Mouse (Mus musculus) A20 (cell line): ENCODE measurements around the gene Cebpa.
A peak's percentile ranks its signal among the peaks of the same experiment; 100 is the strongest.

Source experiments
- DNase-seq: peaks from one replicate; pipeline ENCODE4 v3.0.0-alpha.2; 2011; ENCODE audit warnings: low read depth, low spot score

Gene Cebpa

DNA sequence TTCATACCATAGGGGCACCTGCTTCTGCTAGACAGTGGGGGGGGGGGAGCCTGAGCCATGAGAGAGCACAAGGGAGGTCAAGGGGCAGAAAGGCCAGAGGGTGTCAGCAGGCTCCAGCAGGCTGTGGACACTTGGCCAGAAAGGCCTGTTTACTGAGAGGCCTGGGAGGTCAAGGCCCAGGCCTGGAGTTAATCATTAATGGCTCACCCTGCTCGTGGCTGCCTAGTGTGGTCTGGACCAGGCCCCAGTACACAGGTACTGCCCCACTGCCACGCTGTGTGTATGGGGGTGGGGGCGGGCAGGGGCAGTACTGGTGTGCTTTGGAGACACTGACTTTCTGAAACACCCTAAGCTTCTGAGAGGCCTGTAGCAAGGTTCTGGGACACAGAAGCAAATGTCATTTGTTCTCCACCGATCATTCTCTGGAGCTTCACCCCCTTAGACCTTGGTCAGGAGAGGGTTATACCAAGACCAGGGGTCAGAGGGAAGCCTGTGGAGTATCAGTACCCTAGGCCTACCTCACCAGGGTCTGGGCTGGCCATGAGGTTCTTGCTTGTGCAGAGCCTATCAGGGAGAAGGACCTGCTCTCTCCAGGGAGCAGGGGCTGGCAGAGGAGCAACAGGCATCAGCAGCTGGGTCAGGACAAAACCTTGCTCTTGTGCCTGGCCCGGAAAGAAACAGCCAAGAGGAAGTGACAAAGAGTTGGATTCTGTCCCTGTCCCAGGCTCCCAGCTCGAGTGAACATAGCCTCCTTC is 24.9 kb downstream of the Cebpa start:
- DNase-seq: no peak

DNA sequence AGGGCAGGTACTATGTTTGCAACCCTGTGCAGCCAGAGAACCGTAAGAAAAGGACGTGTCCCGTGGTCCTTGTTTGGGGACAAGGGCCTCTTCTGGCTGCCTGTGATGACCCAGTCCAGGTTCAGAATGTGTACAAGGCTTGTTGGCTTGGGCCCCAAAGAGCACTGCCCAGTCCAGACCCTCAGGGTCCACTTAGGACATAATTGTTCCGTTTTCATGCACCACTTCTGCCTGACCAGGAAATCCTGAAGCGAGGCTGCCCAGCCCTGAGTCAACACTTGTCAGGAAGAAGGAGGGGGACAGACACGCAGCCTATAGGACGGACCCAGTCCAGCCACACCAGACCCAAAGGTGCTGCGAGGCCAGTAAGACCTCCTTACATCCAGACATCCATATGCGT is 26.0 kb downstream of the Cebpa start:
- DNase-seq: no peak

DNA sequence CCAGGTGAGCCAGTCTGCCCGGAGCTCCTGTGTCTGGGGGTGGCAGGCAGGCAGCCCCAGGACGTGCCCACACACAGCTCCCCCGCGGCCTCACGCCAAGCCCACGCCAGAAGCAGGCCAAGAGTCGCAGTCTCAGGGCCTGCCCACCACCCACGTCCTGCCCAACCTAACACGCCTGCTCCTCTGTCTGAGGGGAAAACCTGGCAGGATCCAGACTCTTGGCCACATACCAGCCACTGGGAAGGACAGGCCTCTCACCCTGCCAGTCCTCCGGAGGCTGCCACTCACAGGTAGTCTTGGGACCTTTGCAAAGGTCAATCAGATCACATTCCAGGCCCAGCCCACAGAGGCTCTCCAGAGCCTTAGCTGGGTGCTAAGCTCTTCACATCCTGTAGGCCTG is 27.2 kb downstream of the Cebpa start:
- DNase-seq: no peak

DNA sequence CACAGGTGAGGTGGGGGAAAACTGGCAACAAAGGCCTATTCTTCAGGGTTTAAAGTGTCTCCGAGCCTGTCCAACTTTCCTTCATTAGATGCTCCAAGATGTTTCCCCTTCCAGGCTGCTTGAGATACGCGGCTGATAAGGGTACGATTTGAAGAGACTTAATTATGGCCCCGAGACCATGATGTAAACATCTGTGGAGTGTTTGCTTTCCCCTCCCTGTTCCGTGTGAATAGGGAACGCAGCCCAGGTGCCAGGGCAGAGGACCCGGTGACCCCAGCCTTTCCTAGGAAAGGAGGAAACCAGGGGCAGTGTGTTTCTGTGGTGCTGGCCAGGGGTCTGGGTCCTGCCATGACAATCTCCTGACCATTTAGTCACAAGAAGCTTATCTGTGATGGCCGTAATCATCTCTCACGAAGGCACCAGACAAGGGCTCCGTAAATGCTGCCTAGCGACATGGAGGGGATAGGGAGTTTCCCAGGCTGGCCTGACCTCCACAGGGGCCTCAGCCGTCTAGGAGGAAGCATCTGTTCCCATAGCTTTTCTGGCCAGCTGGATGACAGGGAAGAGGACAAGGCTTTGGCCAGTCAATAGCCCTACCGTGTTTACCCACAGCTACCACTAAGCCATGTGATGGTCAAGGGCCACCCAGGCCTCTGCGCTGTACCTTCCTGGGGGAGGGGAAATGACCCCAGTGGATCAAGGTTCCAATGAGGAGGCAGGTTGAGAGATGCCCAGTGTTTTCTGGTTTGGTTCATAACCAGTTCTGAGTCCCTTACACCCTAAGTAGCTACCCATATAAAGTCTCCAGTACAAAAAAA is 30.7 kb downstream of the Cebpa start:
- DNase-seq: no peak

- DNase-seq: no peak
These were observed 31.8 kb downstream of the Cebpa start for GRCm38 (mm10) chr7:35150860-35151259.

DNA sequence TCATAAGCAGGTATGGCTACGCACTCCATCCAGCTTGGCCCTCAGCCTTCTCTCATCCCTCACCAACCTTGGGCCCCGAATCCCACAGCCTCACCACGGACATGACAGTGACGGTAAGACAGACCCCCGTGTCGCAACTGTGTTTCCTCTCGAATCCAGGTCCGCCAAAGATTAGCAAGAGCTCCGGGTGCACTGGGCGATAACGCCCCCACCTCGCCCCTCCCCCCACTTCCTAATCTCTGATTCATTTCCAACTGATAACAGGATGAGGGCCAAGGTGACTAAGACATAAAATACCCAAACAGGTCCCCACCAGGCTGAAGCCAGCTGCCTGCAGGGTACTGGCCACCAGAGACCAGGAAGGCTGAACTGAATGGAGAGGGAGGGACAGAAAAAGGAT is 35.4 kb downstream of the Cebpa start:
- DNase-seq: no peak

GRCm38 (mm10) chr7:35156561-35157477 is 37.7 kb downstream of the Cebpa start:
- peak; percentile 53 for DNase-seq

GRCm38 (mm10) chr7:35157512-35157911 is 38.4 kb downstream of the Cebpa start:
- DNase-seq: no peak

DNA sequence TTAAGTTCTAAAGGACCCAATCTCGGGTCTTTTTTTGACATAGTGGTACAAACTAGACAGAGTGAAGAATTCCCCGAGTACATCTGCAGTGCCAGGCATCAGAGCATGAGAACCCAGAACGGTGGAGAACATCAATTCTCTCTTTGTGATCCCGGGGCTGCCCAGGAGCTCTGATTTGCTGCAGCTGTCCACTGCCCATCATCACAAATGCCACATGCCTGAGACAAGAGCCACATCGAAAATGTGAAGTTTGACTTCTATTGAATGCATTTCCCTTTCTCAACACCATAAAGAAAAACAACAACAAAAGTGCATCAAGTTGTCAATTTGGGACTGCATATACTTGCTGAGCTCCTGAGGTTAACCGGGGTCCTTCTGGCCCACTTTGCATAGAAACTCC is 43.4 kb downstream of the Cebpa start:
- no peak for DNase-seq

- DNase-seq: no peak
These were observed 44.5 kb downstream of the Cebpa start for GRCm38 (mm10) chr7:35163600-35163999.

GRCm38 (mm10) chr7:35164131-35164530 is 45.0 kb downstream of the Cebpa start:
- DNase-seq: no peak

- DNase-seq: no peak
These were observed 47.9 kb downstream of the Cebpa start for GRCm38 (mm10) chr7:35166988-35167387.

DNA sequence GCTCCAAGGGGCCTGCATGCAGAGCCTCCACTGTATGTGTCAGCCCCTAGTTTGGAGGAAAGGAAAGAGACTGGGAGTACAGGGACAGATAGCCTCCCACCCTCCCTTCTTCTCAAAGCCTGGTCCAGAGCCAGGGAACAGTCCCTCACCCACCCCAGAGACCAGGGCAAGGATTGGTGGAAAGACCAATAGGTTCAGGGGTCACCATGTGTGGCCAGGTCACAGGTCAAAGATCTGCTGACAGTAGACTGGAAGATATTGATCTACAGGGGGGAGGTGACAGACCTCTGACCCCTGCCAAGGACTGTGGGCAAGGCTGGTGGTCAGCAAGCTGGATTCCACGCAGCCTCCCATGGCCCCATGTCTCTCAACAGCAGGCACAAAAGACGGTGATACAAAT is 48.8 kb downstream of the Cebpa start:
- no peak for DNase-seq

GRCm38 (mm10) chr7:35169341-35169740 is 50.2 kb downstream of the Cebpa start:
- peak; percentile 74 for DNase-seq
